Mouse (Mus musculus) CD4-positive helper T cell, adult 2 months (primary cell): ENCODE measurements around the gene H2al2a.
A peak's percentile ranks its signal among the peaks of the same experiment; 100 is the strongest.
"Not testable (repeated sequence)": the region's sequence is repeated elsewhere in the genome, so short reads cannot be mapped to it uniquely, and the experiment has no call there.

Source experiments
- DNase-seq: peaks from one replicate; pipeline ENCODE4 v3.0.0-alpha.2; 2012; ENCODE audit warnings: low read depth, missing footprints, low spot score

H2al2a gene

DNA sequence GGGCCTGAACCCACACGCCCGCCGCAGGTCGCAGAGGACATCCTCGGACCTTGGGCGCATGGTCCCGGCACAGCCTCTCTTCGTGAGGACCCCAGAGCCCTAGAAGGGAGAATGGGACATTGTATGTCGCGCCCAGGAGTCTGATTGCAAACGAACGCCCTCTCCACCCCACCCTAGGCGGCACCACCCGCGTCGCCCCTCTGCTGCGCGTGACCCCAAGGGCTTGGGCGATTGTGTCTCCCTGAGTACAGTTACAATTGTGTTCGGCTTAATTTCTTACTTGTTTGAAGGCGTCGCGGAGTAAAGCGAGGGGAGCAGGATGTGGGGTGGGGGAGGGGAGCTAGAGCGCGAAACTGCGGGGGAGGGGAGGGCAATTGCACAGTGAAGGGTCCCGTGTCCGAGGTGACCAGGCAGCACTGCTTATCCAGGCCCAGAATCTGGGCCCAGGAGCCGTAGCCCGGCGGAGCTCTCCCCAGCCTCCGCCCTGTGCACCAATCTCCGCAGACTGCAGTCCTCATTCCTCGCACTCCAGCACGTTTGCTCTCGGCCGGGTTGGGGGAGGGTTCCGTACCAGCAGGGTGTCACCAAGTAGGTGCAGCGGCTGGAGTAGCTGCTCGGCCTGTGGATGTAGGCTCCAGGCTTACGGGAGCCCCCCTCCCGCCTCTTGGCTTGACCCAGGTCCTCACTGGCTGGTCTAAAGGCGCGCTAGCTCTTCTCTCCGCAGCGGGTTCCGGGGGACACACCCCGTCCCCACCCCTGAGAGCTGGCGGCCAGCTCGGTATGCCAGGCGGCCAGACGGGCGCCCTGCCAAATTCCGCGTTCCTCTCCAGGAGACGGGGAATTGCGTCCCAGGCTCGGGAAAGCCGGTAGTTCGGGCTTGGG is 31.6 kb upstream of the H2al2a start:
- DNase-seq, result peak; percentile 64

DNA sequence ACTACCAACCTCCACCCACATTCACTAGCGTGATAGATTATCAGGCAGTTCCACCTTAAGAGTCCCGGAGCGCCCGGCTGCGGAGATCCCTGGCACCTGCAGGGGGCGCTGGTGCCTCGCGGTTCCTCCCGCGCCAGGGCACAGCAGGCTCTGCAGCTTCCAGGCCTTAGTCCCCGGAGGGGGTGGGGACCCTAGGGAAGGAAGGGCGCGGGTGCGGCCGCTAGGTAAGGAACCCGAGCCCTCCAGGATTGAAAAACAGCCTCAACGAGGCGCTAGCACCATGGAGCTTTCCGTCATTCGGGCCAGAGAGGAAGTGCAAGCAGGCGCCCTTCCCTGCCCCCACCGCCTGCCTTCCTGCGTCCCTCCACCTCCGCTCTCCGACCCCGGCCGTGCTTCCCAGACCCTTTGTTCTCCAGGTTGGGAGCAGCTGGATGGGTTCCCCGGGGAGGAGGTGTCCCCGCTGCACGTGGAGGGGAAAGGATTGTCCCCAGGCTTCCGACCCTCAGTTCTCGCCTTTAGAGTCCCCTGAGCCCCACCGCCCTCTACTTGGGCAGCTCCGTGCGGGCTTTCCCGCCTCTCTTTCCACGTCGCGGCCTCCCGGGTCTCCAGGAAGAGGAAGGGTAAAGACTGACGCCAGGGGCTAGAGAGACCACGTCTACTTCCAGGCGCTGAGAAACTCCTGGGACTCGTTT is 30.8 kb upstream of the H2al2a start:
- DNase-seq, result peak; percentile 92

DNA sequence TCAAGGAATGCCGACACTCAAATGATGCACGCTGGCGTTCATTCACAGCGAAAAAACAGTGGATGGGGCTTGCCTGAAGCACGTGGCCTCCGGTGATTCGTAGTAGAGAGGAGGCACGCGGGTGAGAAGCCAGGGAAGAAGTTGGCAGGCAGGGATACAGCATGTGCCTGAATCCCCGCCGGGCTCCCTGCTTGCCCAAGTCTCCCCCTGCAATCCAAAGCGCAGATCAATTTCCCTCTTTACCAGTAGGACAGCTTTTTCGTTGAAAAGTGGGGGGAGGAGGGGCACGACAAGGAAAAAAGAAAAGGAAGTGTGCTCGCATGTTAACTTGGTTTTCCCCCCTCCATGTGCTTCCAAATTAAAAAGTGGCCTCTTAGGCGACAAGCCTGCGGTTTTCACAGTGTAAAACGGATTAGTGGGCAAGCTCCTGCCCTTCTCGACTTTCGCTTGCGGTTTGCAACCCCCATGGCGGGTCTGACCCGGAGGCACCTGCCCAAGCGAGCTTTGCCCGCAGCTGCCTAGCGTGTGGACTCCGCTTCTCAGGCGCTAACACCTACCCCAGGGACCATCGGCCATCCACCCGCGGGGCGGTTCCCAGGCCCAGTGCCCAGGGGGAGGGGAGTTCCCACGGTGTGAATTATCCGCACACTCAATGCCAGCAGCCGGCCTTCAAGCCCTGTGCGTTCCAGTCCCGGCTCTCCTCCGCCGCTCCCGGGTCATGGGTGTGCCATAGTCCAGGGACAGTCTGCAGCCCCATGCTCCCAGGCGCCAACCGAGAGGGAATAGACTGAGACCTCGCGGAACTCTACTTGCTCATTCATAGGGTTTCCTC is 29.6 kb upstream of the H2al2a start:
- peak; percentile 40 for DNase-seq

DNA sequence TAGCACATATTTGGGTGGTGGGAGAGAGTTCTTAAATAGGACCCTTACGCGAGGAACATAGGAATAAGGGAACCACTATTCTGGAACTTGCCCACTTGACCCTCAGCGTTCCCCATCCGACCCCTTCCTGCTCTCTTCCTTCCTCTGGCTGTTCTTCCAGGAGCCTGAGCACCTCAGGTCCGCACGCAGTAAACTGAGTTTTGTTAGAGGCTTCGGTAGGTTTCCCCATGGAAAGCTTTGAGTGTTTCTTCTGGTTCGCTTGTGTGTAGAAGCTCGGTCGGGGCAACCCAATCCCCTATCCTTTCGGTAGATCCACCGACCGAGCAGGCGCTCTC is 29.0 kb upstream of the H2al2a start:
- DNase-seq, result no peak

DNA sequence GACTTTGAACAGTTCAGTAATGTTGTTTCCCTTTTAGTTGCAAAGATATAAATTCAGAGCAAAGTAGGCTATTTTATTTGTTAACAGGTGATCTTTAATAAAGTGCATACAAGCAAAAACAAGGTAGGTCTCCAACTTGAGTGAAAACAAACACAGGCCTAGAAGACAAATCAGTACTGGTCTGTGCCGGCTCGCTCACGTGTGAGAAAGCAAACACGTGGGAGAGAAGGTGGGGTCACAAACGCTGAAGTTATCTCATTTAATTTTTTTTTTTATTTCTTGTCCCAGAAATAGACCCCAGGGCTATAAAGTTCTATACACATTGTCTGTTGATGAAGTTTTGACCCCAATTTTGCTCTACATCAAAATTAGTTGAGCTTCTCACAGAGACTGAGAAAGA is 28.4 kb upstream of the H2al2a start:
- no peak for DNase-seq

DNA sequence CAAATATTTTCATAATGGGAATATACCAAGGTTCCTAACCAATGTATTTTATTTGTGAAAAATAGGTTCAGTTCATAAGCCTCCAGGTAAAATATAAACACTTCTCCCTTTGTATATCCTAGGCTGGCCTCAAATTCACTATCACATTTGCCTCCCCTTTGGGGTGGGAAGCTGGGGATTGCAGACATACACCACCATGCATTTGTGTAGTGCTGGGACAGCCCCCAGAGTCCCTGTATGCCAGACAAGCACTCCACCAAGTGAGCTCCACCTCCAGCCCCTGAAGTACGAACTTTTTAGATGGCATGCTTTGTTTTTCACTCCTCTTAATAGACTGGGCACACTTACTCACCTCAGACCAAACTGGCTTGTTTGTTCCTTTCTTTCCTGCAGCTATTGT is 26.1 kb upstream of the H2al2a start:
- no peak for DNase-seq

DNA sequence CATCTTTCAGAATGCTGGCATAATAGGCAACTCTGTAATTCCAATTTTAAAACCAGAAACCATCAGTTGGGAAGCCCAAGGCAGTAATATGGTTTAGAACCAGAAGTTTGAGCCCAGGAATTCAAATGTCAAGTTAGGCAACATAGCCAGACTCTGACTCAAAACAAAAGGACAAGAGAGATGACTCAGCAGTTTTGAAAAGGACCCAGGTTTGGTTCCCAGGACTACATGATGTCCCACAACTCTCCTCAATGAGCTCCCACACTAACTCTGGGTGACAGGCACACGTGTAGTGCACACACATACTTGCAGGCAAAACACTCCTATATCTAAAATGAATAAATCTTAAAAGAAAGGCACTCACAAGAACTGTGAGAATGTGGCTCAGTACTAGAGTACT is 22.4 kb upstream of the H2al2a start:
- no peak for DNase-seq

DNA sequence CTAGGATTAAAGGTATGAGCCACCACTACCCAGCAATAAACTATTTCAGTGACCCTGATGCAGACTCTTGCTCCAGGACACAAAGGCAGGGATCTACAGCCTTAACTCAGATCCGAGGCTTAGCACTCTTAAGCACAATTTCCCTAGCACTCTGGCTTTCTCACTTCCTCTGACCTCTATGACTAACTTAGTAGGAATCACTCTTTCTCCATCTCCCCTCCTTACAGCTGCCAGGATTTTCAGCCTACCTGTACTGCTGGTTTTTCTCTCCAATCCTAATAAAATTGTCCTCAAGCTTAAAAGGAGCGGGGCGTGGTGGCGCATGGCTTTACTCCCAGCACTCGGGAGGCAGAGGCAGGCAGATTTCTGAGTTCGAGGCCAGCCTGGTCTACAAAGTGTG is 20.6 kb upstream of the H2al2a start:
- DNase-seq, result no peak

DNA sequence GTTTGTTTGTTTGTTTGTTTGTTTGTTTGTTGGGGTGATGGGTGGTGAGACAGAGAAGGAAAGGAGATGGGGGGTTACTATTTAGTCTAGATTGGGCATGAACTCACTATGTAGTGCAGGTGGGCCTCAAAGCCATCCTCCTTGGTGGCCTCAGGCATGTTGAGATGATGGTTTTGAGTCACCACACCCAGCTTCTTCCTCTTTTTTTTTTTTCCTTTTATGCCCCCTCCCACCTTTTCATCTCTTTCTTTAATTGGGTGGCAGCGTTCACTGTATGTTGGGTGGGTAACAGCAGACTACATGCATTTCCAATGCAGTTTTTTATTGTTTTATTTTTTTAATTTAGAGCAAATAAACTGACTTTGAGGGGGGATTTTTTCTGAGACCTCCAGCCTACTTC is 19.9 kb upstream of the H2al2a start:
- DNase-seq, result no peak

DNA sequence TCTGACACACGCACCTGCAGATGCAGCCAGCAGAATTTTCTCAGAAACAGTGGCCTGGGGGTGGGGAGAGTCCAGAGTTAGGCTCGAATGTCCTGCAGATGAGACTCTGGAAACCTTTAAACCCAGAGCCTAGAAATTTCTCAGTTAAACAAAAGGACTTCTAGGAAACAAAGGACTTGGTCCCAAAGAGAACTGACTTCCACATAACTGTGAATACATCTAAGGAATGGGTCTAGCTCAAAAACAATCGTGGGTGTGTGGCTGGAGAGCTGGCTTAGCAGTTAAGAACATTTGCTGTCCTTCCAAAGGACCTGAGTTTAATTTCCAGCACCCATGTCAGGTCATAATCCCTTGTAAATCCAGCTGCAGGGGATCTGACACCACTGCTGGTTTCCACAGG is 18.8 kb upstream of the H2al2a start:
- no peak for DNase-seq

DNA sequence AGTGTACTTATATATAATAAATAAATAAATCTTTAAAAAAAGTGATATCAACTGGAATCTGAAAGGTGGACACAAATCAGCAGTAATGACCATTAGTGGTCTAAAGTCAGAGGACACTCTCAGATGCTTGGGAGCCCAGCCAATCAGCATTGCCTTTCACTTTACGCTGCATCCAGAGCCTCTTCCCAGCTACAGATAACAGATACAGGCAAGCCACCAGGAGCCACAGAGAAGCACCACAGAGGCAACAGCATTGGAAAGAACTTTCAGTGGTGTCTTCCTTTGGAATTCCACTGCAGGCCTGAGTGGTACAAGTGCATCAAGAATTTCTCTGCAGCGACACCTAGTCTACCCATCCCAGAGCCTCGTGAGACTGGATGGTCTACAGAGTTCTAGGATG is 16.1 kb upstream of the H2al2a start:
- no peak for DNase-seq

DNA sequence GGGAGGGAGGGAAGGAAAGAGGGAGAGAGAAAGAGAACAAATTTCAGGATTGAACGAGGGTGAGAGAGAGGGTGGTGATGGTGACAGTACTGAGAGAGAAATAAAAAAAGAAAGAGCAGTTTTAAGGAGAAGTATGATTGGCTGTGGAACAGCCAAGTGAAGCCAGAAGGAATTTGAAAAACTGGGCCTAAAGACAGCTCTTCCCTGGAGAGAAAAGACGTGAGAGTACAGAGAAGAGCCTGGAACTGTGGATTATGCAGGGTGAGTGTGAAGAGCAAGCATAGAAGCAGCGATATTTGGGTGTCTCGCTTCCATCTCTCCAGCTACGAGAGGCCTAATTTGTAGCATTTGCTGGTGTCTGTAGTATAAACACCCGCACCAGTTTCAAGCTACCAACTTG is 14.5 kb upstream of the H2al2a start:
- no peak for DNase-seq

DNA sequence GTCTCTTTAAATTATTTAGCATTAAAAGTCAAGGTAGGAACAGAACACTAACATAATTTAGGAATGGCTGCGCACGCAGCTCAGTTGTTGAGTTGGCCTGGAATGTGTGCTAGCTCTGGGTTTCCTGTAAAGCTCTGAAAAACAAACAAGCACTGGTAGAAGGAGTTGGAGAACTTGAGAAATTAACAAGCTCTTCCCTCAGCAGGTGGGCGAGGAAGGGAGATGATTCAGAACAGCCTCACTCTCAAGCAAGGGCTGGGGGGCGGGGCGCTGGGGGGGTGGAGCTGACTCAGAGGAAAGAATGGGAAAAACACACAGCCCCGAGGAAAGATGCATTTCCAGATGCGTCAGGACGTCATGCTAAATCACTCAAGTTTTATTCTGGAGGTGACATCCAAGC is 8.4 kb upstream of the H2al2a start:
- no peak for DNase-seq

DNA sequence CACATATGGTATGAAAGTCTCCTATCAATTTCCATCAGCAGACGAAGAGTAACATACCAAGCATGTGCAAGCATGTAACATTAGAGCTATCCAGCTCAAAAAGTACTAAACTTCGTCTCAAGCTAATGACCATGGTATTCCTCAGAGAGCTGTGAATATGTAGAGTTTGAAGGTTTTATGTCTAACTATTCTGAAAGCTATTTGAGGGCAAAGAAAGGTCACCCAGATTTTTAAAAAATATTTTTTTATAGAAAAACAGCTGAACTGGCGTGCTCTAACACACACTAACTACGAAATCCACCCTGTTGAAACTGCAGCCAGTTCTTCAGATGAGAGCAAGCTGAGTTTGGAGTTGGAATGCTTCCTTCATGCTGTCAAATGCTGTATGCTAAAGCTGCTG is 7.5 kb upstream of the H2al2a start:
- no peak for DNase-seq

DNA sequence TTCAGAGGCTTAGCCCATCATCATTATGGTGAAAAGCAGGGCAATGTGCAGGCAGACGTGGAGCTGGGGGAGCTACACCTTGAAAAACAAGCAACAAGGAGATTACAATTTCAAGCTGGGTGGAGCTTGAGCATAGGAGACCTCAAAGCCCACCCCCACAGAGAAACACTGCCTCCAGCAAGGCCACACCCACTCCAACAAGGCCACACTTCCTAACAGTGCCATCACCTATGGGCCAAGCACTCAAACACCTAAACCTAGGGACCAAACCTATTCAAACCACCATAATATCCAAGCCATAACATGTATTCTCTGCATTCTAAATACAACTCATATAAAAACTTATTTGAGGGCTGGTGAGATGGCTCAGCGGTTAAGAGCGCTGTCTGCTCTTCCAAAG is 5.5 kb upstream of the H2al2a start:
- no peak for DNase-seq

DNA sequence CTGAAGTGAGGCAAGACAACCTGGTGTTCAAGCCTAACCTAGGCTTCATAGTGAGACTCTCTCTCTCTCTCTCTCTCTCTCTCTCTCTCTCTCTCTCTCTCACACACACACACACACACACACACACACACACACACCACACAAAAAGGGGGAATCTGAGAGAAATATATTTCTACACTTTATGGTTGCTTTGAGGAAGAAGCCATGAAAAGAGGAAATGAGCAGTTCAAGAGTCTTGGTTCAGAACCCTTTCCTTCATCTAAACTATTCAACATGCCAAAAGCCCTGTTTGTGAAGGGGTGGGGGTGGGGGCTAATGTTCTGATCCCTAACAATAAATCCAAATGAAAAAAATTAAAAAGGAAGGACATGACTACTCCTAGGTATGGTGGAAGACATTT is 7.2 kb downstream of the H2al2a start:
- no peak for DNase-seq

DNA sequence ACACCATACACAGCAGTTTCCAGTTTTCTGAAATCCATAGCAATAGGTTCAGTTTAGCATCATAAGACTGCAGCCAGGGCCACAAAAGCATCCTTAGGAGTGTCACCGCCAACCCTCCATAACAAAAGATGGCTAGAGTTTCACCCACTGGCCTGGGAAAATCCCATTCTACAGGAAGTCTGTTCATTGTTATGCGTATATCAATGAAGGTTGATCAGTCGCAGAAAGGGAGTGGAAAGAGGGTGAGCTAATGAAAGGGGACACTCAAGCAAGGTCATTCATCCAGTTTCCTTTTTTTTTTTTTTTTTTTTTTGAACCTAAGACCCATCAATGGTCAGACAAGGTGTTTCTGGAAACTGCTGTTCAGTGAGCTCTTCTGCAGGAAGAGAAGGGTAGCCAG is 7.6 kb downstream of the H2al2a start:
- no peak for DNase-seq

DNA sequence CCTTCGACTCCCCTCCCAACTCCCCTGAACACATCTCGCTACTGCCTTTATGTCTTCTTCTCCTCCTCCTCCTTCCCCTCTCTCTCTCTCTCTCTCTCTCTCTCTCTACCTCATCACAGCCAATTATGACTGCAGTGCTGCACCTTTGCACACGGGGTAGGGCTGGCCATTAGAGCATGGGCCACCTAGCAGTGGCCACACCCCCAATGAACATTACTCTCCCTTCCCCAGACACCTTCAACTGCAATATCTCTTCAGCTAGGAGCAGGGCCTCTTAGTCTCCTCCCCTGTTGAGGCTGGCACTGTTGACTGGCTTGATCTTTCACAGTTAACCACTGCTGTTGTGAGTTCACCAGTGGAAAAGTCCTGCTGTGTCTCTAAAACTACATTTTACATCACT is 10.1 kb downstream of the H2al2a start:
- DNase-seq, result no peak

DNA sequence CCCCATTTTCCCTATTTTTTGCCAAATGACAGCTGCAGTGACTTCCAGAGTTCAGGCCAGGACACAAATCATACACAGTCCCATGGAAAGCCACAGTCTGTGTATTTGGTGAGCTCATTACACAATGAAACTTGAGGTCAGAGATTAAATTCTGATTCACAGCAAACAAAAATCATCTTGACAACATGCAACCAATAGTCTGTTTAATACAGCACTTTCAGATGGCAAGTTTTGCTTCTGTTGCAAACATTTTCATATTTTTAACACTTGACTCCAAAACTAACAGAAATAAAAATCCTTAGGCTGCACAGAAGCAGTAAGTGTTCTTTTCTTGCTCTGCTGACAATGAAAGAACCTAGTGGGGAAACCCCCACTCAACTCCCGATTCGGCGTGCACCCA is 12.0 kb downstream of the H2al2a start:
- no peak for DNase-seq

DNA sequence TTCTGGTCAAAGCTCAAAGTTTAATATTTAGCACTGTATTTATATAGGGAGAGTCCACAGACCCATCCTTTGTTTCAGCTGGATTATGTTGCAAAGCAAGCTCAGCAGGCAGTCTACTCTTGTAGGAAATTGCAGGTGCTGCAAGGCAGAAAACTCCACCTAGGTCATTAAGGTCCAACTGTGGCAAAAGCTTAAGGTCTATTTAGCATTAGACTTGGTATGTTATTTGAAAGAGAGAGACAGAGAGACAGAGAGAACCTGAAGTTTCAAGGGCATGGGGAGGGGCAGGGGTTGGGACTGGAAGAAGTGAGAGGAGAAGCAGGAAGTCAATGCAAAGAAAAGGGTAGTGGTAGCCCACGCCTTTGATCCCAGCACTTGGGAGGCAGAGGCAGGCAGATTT is 14.0 kb downstream of the H2al2a start:
- DNase-seq, result no peak

DNA sequence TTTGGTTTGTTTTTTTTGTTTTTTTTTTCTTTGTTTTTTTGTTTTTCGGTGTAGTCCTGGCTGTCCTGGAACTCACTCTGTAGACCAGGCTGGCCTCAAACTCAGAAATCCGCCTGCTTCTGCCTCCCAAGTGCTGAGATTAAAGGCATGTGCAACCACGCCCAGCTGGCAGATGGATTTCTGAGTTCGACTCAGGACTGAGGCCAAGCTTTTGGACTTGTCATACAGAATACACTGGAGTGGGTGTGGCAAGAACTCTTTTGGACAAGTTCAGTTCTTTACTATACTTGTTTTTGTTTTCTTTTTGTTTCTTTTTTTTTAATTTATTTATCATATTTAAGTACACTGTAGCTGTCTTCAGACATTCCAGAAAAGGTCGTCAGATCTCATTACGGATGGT is 18.1 kb downstream of the H2al2a start:
- no peak for DNase-seq

DNA sequence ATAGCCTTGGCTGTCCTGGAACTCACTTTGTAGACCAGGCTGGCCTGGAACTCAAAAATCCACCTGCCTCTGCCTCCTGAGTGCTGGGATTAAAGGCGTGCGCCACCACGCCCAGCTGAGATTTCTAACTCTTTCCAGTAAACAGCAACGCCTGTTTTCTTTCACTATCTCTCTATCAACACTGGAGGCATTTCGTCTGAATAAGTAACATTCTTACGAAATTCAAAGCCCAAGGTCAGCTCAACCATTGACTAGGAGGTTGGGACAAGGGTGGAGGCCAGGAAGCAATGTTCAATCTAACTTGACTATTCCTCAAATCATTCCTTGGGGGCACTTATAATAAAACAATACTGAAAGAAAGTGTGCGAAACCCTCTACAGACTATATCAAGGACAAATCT is 18.5 kb downstream of the H2al2a start:
- not testable (repeated sequence) for DNase-seq

DNA sequence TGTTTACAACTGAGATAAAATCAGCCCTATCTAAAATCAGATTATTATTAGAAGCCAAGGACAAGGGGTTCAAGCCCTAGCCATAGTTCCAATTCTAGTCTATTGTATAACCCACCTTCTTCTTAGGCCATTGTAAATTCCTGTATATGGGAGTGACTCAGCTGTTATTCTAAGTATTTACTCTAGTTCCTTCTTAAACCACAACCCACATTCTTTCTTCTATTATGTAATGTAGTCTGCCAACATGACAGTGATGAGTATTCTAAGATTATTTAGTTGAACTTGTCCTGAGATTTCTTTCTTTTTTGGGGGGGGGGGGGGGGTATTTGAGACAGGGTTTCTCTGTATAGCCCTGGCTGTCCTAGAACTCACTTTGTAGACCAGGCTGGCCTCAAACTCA is 19.1 kb downstream of the H2al2a start:
- not testable (repeated sequence) for DNase-seq
